Mouse (Mus musculus): ENCODE data around the gene Gdnf. TPM values are rescaled to one million over a fixed set of nuclear protein-coding genes. Genes with fewer than 3 reads are reported as not detected.
A peak's percentile ranks its signal among the peaks of the same experiment; 100 is the strongest.

The Gdnf gene
- polyA plus RNA-seq (2012; rRNA removed) (0.01 and 0.06 TPM in 2 replicates), polyA plus RNA-seq (2014; fragmentation: Nextera tagmentation; extraction: Ambion mirVana) (0.06 TPM in 1 of 2 replicates, not detected in the other)

DNA sequence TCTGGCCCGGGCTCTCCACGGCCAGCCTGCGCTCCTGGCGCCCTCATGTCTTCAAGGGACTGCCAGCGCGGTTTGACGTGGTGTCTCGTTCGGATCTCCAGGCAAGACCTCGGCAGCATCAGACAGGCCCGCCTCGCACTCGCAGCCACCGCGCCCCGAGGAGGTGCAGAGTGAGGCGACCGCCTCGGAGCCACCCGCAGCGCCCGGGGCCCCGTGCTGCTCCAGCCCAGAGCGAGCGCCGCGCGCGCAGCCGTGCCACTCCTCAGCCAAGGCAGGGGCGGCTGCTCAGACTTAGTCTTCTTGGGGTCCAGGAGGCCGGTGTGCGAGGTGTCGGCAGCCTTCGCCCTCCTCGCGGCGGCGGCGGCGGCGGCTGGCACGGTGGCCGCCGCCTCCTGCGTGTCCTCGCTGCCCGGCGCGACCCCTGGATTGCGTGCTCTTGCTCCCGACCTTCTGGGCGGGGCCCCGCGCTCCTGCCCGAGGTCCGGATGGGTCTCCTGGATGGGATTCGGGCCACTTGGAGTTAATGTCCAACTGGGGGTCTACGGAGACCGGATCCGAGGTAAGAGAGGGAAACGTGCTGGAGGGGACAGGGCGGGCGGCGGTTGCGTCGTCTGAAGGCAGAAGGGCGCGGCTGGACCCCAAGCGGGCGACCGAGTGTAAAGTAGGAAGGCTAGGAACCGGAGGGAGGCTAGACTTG, at the start of gene Gdnf:
TSS of gene Gdnf (plus strand) at position 291 of the 697 bp plus-strand sequence.
- under 1% methylated on average over 73 of the region's 73 CpGs for WGBS (ENCODE audit: insufficient replicate concordance)
- H3K4me2 ChIP-seq (ENCODE audit: low read depth), result peak within 1 kb of the TSS; percentile 23
- peak within 1 kb of the TSS in 1 of 2 experiments; percentile 34; a peak in 2 of 4 replicates for H3K4me3 ChIP-seq (ENCODE audit: insufficient read depth in 1 of 2, low read depth in 2 of 2, low read length in 2 of 2)
- no peak for TF ChIP-seq CTCF (IDR thresholded peaks at IDR 0.05; ENCODE audit: low read depth)
- TF ChIP-seq EP300 (IDR thresholded peaks at IDR 0.05; ENCODE audit: low read depth), result no peak
- H3K9me3 ChIP-seq (ENCODE audit: control insufficient read depth, low read length), result no peaks in the 10 kb centered on the region
- H3K4me1 ChIP-seq (replicated peaks; ENCODE audit: control insufficient read depth in 2 of 2, insufficient read depth in 2 of 2, low read length in 1 of 2), result no peaks in the 10 kb centered on the region
- no peak for ATAC-seq (ENCODE audit: insufficient read depth)
- no peak within 1 kb of the TSS for H3K27ac ChIP-seq
- no peak within 1 kb of the TSS for H3K9ac ChIP-seq (replicated peaks)
- H3K36me3 ChIP-seq (replicated peaks; ENCODE audit: control insufficient read depth, insufficient read depth, low read depth), result no peaks in the 10 kb centered on the region
- H3K27me3 ChIP-seq (ENCODE audit: control insufficient read depth, insufficient read depth, low read length), result peaks cover 87% of the 10 kb centered on the region
- DNase-seq (ENCODE audit: low read depth in 3 of 3, low spot score in 3 of 3), result no peak

DNA sequence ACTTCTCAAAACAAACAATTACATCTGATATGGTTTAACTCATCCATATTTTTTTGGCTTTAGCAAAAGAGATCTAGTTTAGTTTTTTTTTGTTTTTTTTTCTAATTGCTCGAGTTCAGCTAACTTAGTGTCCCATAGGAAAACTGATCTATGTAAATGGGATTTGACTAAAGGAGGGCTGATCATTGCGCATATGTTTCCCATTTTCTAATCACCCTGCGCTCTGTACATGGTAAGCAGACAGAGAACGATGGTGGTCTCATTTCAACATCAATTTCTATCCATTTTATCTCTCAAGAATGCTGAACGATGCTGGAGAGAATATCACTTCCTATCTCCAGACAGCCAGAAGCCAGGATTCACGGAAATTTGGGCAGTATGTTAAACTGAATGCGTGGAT, 43.5 kb upstream of the Gdnf start:
- TF ChIP-seq EP300 (IDR thresholded peaks at IDR 0.05; ENCODE audit: low read depth), result no peak
- no peak for TF ChIP-seq CTCF (IDR thresholded peaks at IDR 0.05; ENCODE audit: low read depth)
- no peaks in the 10 kb centered on the region for H3K27me3 ChIP-seq (ENCODE audit: control insufficient read depth, insufficient read depth, low read length)
- H3K9ac ChIP-seq (replicated peaks), result no peak overlapping the region
- no peaks in the 10 kb centered on the region for H3K4me1 ChIP-seq (replicated peaks; ENCODE audit: control insufficient read depth in 2 of 2, insufficient read depth in 2 of 2, low read length in 1 of 2)
- 60% methylated on average over 7 of the region's 7 CpGs for WGBS (ENCODE audit: insufficient replicate concordance)
- no peak overlapping the region for H3K4me3 ChIP-seq (ENCODE audit: insufficient read depth in 1 of 2, low read depth in 2 of 2, low read length in 2 of 2)
- no peaks in the 10 kb centered on the region for H3K36me3 ChIP-seq (replicated peaks; ENCODE audit: control insufficient read depth, insufficient read depth, low read depth)
- DNase-seq (ENCODE audit: low read depth in 3 of 3, low spot score in 3 of 3) (no peak), ATAC-seq (ENCODE audit: insufficient read depth) (no peak)
- H3K27ac ChIP-seq, result no peak overlapping the region
- no peaks in the 10 kb centered on the region for H3K9me3 ChIP-seq (ENCODE audit: control insufficient read depth, low read length)
- no peak overlapping the region for H3K4me2 ChIP-seq (ENCODE audit: low read depth)

- H3K4me2 ChIP-seq (ENCODE audit: low read depth), result no peak overlapping the region
- no peak for ATAC-seq (ENCODE audit: insufficient read depth)
- no peak overlapping the region for H3K27ac ChIP-seq
- no peaks in the 10 kb centered on the region for H3K36me3 ChIP-seq (replicated peaks; ENCODE audit: control insufficient read depth, insufficient read depth, low read depth)
- no peaks in the 10 kb centered on the region for H3K9me3 ChIP-seq (ENCODE audit: control insufficient read depth, low read length)
- TF ChIP-seq EP300 (IDR thresholded peaks at IDR 0.05; ENCODE audit: low read depth) (no peak), CTCF (IDR thresholded peaks at IDR 0.05; ENCODE audit: low read depth) (no peak)
- WGBS (ENCODE audit: insufficient replicate concordance), result 59% methylated on average over 8 of the region's 8 CpGs
- DNase-seq (ENCODE audit: low read depth in 3 of 3, low spot score in 3 of 3), result no peak
- no peaks in the 10 kb centered on the region for H3K27me3 ChIP-seq (ENCODE audit: control insufficient read depth, insufficient read depth, low read length)
- H3K4me1 ChIP-seq (replicated peaks; ENCODE audit: control insufficient read depth in 2 of 2, insufficient read depth in 2 of 2, low read length in 1 of 2), result no peaks in the 10 kb centered on the region
- H3K9ac ChIP-seq (replicated peaks), result no peak overlapping the region
- no peak overlapping the region for H3K4me3 ChIP-seq (ENCODE audit: insufficient read depth in 1 of 2, low read depth in 2 of 2, low read length in 2 of 2)
Measured at GRCm38 (mm10) chr15:7772983-7773382, 37.7 kb upstream of the Gdnf start.

- H3K9me3 ChIP-seq (ENCODE audit: control insufficient read depth, low read length), result no peaks in the 10 kb centered on the region; the same call in 1 of the 2 replicates
- H3K36me3 ChIP-seq (replicated peaks; ENCODE audit: control insufficient read depth, insufficient read depth, low read depth), result no peaks in the 10 kb centered on the region
- no peaks in the 10 kb centered on the region for H3K27me3 ChIP-seq (ENCODE audit: control insufficient read depth, insufficient read depth, low read length)
- TF ChIP-seq EP300 (IDR thresholded peaks at IDR 0.05; ENCODE audit: low read depth) (no peak), CTCF (IDR thresholded peaks at IDR 0.05; ENCODE audit: low read depth) (no peak)
- no peak overlapping the region for H3K9ac ChIP-seq (replicated peaks)
- no peaks in the 10 kb centered on the region for H3K4me1 ChIP-seq (replicated peaks; ENCODE audit: control insufficient read depth in 2 of 2, insufficient read depth in 2 of 2, low read length in 1 of 2)
- DNase-seq (ENCODE audit: low read depth in 3 of 3, low spot score in 3 of 3), result no peak
- no peak for ATAC-seq (ENCODE audit: insufficient read depth)
- no peak overlapping the region for H3K4me2 ChIP-seq (ENCODE audit: low read depth)
- whole genome bisulfite sequencing (ENCODE audit: insufficient replicate concordance), result 67% methylated on average over 5 of the region's 5 CpGs
- H3K4me3 ChIP-seq (ENCODE audit: insufficient read depth in 1 of 2, low read depth in 2 of 2, low read length in 2 of 2), result no peak overlapping the region
- no peak overlapping the region for H3K27ac ChIP-seq
Measured at GRCm38 (mm10) chr15:7781517-7781916, 29.1 kb upstream of the Gdnf start.

DNA sequence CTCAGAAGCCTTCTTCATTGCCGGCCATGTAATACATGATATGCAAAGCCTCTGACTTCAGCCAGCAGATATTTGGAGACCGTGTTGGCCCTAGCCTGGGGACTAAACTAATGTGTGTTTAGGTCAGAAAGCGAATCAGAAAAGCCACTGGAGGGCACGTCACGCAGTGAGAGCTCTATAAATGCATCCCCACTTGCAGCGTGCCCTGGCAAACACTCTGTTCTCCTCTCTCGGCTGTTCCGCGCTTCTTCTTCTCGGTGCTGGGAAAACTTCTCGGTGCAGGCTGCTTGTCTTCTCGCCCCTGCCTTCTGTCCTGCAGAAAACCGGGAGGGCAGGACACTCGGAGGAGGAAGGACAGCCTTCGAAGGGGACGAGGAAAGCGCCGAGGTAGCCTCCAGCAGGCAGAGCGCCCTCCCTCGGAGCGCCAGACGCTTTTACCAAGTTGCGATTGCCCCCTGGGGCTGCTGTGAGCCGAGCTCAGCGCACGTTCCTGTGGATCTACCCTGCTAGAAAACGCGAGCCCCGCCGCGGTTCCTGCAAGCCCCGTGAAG, 730 bp upstream of the Gdnf start:
- no peak overlapping the region; a peak in 1 of 4 replicates for H3K4me3 ChIP-seq (ENCODE audit: insufficient read depth in 1 of 2, low read depth in 2 of 2, low read length in 2 of 2)
- no peaks in the 10 kb centered on the region for H3K9me3 ChIP-seq (ENCODE audit: control insufficient read depth, low read length)
- ATAC-seq (ENCODE audit: insufficient read depth) (no peak), DNase-seq (ENCODE audit: low read depth in 3 of 3, low spot score in 3 of 3) (no peak)
- peak overlapping the region; percentile 23 for H3K4me2 ChIP-seq (ENCODE audit: low read depth)
- TF ChIP-seq EP300 (IDR thresholded peaks at IDR 0.05; ENCODE audit: low read depth) (no peak), CTCF (IDR thresholded peaks at IDR 0.05; ENCODE audit: low read depth) (no peak)
- H3K9ac ChIP-seq (replicated peaks), result no peak overlapping the region
- H3K27me3 ChIP-seq (ENCODE audit: control insufficient read depth, insufficient read depth, low read length), result peaks cover 79% of the 10 kb centered on the region
- H3K36me3 ChIP-seq (replicated peaks; ENCODE audit: control insufficient read depth, insufficient read depth, low read depth), result no peaks in the 10 kb centered on the region
- no peaks in the 10 kb centered on the region for H3K4me1 ChIP-seq (replicated peaks; ENCODE audit: control insufficient read depth in 2 of 2, insufficient read depth in 2 of 2, low read length in 1 of 2)
- H3K27ac ChIP-seq, result no peak overlapping the region
- WGBS (ENCODE audit: insufficient replicate concordance), result 1% methylated on average over 32 of the region's 32 CpGs
